Mouse (Mus musculus) lung, postnatal 0 days (tissue): ENCODE data around the gene Cmas. TPM values are rescaled to one million over a fixed set of nuclear protein-coding genes. Genes with fewer than 3 reads are reported as not detected.

Experiments
- ATAC-seq: fragments of 200-750 bp; cut with Nextera tagmentation; 2 replicates; pipeline ENCODE4 v1.8.0; 2017; ENCODE audit warnings: moderate library complexity
- DNase-seq: peaks from one replicate; pipeline ENCODE4 v3.0.0-alpha.2; 2016; ENCODE audit warnings: low spot score
- H3K27ac ChIP-seq: fragments of 300-500 bp; sonication (generic); 2 replicates; pipeline ENCODE4 v1.5.1; 2014; ENCODE audit warnings: antibody characterized with exemption, mild to moderate bottlenecking, low read length, mixed read lengths
- H3K27me3 ChIP-seq: fragments of 300-500 bp; sonication (generic); replicated peaks from 2 replicates; pipeline ENCODE4 v1.6.1; 2014; ENCODE audit warnings: low read length, mixed read lengths; ENCODE audit not compliant: insufficient read depth
- H3K36me3 ChIP-seq: fragments of 300-500 bp; sonication (generic); 2 replicates; pipeline ENCODE4 v1.6.1; 2014; ENCODE audit warnings: low read length, mixed read lengths; ENCODE audit not compliant: insufficient read depth
- H3K4me1 ChIP-seq: fragments of 300-500 bp; sonication (generic); 2 replicates; pipeline ENCODE4 v1.6.1; 2014; ENCODE audit warnings: antibody characterized with exemption, low read depth, low read length, mixed read lengths; ENCODE audit not compliant: insufficient read depth
- H3K4me2 ChIP-seq: fragments of 300-500 bp; sonication (generic); replicated peaks from 2 replicates; pipeline ENCODE4 v1.6.1; 2014; ENCODE audit warnings: low read depth, mild to moderate bottlenecking, low read length, moderate library complexity, mixed read lengths
- H3K4me3 ChIP-seq: fragments of 300-500 bp; sonication (generic); 2 replicates; pipeline ENCODE4 v1.5.1; 2014; ENCODE audit warnings: low read depth, low read length
- H3K9ac ChIP-seq: fragments of 300-500 bp; sonication (generic); replicated peaks from 2 replicates; pipeline ENCODE4 v1.6.1; 2014; ENCODE audit warnings: low read depth, mild to moderate bottlenecking
- H3K9me3 ChIP-seq: fragments of 300-500 bp; sonication (generic); 2 replicates; pipeline ENCODE4 v1.6.1; 2016; ENCODE audit warnings: low read length, mixed read lengths
- CTCF ChIP-seq: IDR thresholded peaks from 2 replicates; pipeline ENCODE4 v1.5.1; 2016; ENCODE audit warnings: antibody characterized with exemption, mild to moderate bottlenecking
- EP300 ChIP-seq: IDR thresholded peaks from 2 replicates; pipeline ENCODE4 v1.6.1; 2016; ENCODE audit warnings: antibody characterized with exemption, mild to moderate bottlenecking, control low read depth
- WGBS: fragments of 180-500 bp; shearing (Covaris S2); extraction: QIAGEN DNeasy Blood & Tissue Kit; methylation state at CpG from one replicate; pipeline ENCODE4 v1.1.7; 2014; 5-methylcytosine and 5-hydroxymethylcytosine counted together
- polyA plus RNA-seq: library from polyadenylated mRNA; unstranded; fragments of >200 nt; fragmentation: Nextera tagmentation; extraction: Ambion mirVana; gene quantifications from 2 replicates; pipeline ENCODE4 v1.2.1, GENCODE M21; 2015

Cmas gene
- polyA plus RNA-seq, 1 experiment from 2014 or later: 53.5 TPM

DNA sequence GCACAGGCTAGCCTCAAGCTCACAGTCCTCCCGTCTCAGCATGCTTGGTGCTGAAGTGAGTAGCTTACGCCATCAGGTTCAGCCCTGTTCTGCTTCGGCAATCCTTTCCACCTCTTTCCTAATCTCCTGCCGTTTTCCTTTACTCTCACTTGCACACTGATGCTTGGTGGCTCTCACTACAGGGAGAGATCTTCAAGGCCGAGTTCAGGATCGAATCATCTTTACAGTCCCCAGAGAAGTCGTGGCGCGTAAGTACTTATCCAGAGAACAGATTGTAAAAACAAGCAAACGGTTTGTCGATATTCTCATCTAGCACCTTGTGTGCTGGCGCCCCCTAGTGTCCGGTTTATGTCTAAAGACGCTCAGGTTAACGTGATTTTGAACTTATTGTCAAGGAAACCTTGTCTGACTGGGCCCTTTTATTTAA, 58.0 kb downstream of the Cmas start:
- peak; percentile 89 for DNase-seq
- no peak overlapping the region for H3K27ac ChIP-seq
- H3K4me1 ChIP-seq: no peaks in the 10 kb centered on the region
- H3K36me3 ChIP-seq: no peaks in the 10 kb centered on the region
- TF ChIP-seq EP300 (no peak), CTCF (peak; percentile 93)
- peak; percentile 58 for ATAC-seq
- peak overlapping the region; percentile 25; the same call in 1 of the 2 replicates for H3K4me3 ChIP-seq
- WGBS: 2% methylated on average over 15 of the region's 15 CpGs
- H3K9me3 ChIP-seq: no peaks in the 10 kb centered on the region
- H3K9ac ChIP-seq: 0 out of 2 replicates have a peak overlapping the region, but pooled peaks have one; percentile 16
- H3K27me3 ChIP-seq: no peaks in the 10 kb centered on the region
- peak overlapping the region; percentile 56 for H3K4me2 ChIP-seq

DNA sequence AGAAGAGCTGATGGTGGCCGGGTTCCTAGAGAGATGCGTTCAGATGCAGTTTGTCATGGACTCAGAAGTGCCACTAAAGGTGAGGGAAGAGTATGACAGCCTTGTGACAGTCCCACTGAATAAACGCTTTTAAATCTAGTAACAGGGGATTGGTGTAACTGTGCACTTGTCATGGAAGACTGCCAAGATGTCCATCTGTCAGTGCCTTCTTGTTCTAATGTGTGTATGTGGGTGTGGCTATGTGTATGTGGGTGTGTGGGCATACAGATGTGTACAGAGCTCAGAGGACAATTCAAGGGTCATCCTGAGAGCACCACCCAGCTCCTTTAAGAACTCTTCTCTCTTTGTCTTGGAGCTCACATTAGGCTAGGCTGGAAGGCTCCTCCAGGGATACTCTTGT, 59.0 kb downstream of the Cmas start:
- no peak overlapping the region for H3K9ac ChIP-seq
- TF ChIP-seq CTCF (no peak), EP300 (no peak)
- no peak overlapping the region for H3K27ac ChIP-seq
- no peak overlapping the region for H3K4me3 ChIP-seq
- no peaks in the 10 kb centered on the region for H3K27me3 ChIP-seq
- DNase-seq (no peak), ATAC-seq (no peak)
- 62% methylated on average over 3 of the region's 3 CpGs for whole genome bisulfite sequencing
- no peaks in the 10 kb centered on the region for H3K4me1 ChIP-seq
- no peak overlapping the region for H3K4me2 ChIP-seq
- no peaks in the 10 kb centered on the region for H3K36me3 ChIP-seq
- H3K9me3 ChIP-seq: no peaks in the 10 kb centered on the region

DNA sequence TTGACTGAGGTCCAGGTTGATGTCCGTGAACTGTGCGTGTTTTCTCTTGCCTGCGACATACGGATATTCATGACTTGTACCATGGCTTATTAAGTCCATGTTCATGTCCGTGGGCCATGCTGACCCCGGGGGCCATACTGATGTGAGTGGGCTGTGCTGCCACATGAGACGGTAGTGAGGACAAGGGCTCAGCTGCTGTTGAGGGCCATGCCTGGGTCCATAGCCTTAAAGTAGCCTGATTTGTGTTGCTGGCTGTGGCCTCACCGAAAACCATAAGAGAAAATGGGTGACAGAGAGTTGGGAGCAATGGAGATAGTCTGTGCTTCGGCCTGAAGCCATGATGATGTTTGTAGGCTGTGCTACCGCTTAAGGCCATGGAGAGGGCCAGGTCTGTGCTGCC, 61.8 kb downstream of the Cmas start:
- no peak overlapping the region for H3K27ac ChIP-seq

DNA sequence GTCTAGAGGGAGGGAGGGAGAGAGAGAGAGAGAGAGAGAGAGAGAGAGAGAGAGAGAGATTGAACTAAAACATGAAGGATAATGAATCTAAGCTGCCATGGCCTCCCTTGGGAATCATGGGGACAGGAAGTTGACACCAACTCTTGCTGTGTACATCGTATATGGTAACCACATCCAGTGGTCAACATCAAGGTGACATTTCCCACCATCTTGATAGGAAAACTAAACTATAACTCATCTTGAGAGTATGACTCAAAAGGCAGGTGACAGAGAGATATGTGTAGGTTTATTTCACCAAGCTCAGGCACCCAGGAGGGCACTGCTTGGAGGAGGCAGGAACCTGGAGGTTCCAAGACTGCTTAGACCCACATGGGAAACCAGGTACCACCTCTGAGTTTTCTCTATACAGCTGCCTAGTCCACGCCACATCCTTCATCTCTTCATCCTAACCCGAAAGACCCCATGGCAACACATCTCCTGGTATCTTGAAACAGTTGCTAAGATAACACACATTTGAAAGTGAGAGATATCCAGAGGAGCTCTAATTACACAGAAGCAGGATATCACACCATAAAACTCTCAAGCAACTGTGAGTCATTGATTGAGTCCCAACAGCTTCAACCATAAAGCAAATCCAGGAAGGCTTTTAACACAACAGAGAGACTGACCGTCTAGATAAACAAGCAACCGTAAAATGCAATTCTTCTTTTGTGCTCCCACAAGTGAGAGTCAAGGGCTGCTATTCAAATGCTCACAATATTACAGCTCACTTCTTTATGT, 66.7 kb downstream of the Cmas start:
- TF ChIP-seq CTCF (no peak), EP300 (no peak)
- Histone ChIP-seq H3K4me2 (no peak overlapping the region), H3K4me1 (no peaks in the 10 kb centered on the region), H3K9me3 (no peaks in the 10 kb centered on the region), H3K27me3 (no peaks in the 10 kb centered on the region), H3K9ac (no peak overlapping the region), H3K36me3 (no peaks in the 10 kb centered on the region), H3K4me3 (no peak overlapping the region), H3K27ac (no peak overlapping the region)
- DNase-seq: no peak
- no peak for ATAC-seq
- WGBS: 66% methylated on average over 5 of the region's 5 CpGs

More for the DNA sequence above, 61.8 kb downstream of the Cmas start:
- Histone ChIP-seq H3K36me3 (no peaks in the 10 kb centered on the region), H3K4me2 (no peak overlapping the region), H3K4me1 (no peaks in the 10 kb centered on the region), H3K27me3 (no peaks in the 10 kb centered on the region), H3K4me3 (no peak overlapping the region), H3K9ac (no peak overlapping the region), H3K9me3 (no peaks in the 10 kb centered on the region)
- TF ChIP-seq EP300 (no peak), CTCF (no peak)
- DNase-seq (no peak), ATAC-seq (no peak)
- 92% methylated on average over 10 of the region's 10 CpGs for WGBS

Other genes starting within 250 kb of the Cmas start
- gene Ldhb, start 248.7 kb upstream of the Cmas start, polyA plus RNA-seq: 182 and 184 TPM in 2 replicates
- gene Kcnj8, start 185.1 kb upstream of the Cmas start, polyA plus RNA-seq: 17.7 and 21.5 TPM in 2 replicates
- 2.0 and 2.4 TPM in 2 replicates for gene Abcc9, start 54.4 kb upstream of the Cmas start, polyA plus RNA-seq
- gene Sult6b2, start 47.8 kb downstream of the Cmas start, polyA plus RNA-seq: not detected in 2 replicates
- gene St8sia1, start 207.8 kb downstream of the Cmas start, polyA plus RNA-seq: 0.11 and 0.23 TPM in 2 replicates